Mouse (Mus musculus): ENCODE data around the gene Mcrip2. TPM values are rescaled to one million over a fixed set of nuclear protein-coding genes. Genes with fewer than 3 reads are reported as not detected.
A peak's percentile ranks its signal among the peaks of the same experiment; 100 is the strongest.

The Mcrip2 gene
- polyA plus RNA-seq, 1 experiment from 2014 or later: 127 TPM

DNA sequence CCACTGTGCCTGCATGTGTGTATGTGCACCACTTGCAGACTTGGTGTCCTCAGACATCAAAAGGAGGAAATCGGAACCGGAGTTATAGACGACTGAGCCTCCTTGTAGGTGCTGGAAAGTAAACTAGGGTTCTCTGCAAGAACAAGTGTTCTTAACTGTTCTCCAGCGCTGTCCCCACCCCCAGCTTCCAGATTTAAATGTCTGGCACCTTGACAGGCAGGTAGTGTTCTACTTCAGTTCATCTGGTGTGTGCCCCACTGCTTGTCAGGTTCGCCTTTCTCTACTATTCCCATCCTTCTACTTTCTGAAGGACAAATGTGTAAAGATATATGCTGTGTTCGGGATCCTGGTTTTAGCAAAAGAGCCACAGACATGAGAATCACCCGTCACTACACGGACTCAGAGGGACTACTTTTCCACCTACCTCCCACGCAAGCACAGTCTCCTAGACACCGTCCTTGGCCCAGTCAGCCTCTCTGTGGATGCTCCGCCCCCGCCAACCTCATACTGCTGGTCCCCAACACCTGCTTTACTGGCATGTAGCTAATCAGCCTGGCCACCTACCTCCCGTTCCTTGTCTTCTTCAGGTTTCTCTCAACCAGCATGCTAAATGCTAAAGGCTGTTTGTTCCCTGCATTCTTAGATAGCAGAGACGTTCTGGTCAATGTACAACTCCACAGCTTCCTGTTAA, 44.8 kb upstream of the Mcrip2 start:
- Histone ChIP-seq H3K4me2 (ENCODE audit: low read depth, low read length) (peak overlapping the region; percentile 1), H3K4me1 (ENCODE audit: insufficient read depth) (peaks cover 29% of the 10 kb centered on the region), H3K36me3 (replicated peaks; ENCODE audit: insufficient read depth, low read length) (no peaks in the 10 kb centered on the region), H3K27ac (ENCODE audit: low read depth) (no peak overlapping the region), H3K9me3 (ENCODE audit: low read length) (no peaks in the 10 kb centered on the region), H3K9ac (replicated peaks) (no peak overlapping the region), H3K27me3 (ENCODE audit: insufficient read depth, low read length) (no peaks in the 10 kb centered on the region), H3K4me3 (ENCODE audit: low read depth, low read length) (no peak overlapping the region)
- ATAC-seq (no peak), DNase-seq (no peak)
- WGBS (ENCODE audit: insufficient replicate concordance): 58% methylated on average over 14 of the region's 14 CpGs
- no peak for TF ChIP-seq CTCF (IDR thresholded peaks at IDR 0.05; ENCODE audit: low read depth)
- no peak for TF ChIP-seq EP300 (IDR thresholded peaks at IDR 0.05; ENCODE audit: low read depth)

DNA sequence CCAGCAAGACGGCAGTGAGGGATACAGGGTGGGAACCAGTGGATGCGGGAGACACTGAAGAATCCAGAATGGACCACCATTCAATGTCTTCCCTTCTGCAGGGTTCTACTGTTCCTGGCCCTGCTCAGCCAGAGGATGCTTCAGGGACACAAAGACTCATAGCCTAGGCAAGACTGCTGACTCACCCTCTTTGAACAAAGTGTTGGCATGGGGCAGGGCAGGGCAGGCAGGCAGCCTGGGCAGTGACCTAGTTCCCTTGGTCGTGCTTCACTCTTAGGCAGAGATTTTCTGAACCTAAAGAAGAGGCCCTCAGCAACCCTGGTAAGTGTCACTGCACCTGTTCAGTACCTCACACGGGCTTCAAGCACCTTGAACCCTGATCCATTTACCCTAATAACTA, 43.3 kb upstream of the Mcrip2 start:
- H3K9me3 ChIP-seq (ENCODE audit: low read length): no peaks in the 10 kb centered on the region
- H3K4me3 ChIP-seq (ENCODE audit: low read depth, low read length): no peak overlapping the region
- H3K27ac ChIP-seq (ENCODE audit: low read depth): no peak overlapping the region
- no peak for ATAC-seq
- no peak overlapping the region for H3K9ac ChIP-seq (replicated peaks)
- 70% methylated on average over 4 of the region's 4 CpGs for WGBS (ENCODE audit: insufficient replicate concordance)
- TF ChIP-seq EP300 (IDR thresholded peaks at IDR 0.05; ENCODE audit: low read depth): no peak
- no peak for TF ChIP-seq CTCF (IDR thresholded peaks at IDR 0.05; ENCODE audit: low read depth)
- no peaks in the 10 kb centered on the region for H3K36me3 ChIP-seq (replicated peaks; ENCODE audit: insufficient read depth, low read length)
- no peak overlapping the region for H3K4me2 ChIP-seq (ENCODE audit: low read depth, low read length)
- no peak for DNase-seq
- no peaks in the 10 kb centered on the region for H3K27me3 ChIP-seq (ENCODE audit: insufficient read depth, low read length)
- H3K4me1 ChIP-seq (ENCODE audit: insufficient read depth): peaks cover 17% of the 10 kb centered on the region

DNA sequence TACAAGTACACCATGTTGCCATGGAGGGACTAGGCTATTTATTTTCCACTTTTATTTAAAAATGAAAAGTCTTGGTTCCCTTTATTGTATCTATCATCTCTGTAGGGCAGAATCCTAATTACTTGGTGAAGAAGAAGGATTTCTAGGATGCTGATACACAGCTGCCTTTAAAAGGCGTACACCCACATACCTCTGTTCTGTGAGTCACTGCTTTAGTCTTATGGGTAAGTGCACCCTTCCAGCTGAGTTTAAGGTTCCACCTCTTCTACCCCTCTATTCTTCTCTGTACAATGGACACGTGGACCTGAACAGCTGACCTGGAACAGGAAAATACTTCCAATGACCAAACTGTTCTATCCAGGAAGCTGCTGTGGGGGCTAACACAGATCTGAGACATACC, 39.1 kb upstream of the Mcrip2 start:
- no peaks in the 10 kb centered on the region for H3K36me3 ChIP-seq (replicated peaks; ENCODE audit: insufficient read depth, low read length)
- no peak overlapping the region for H3K9ac ChIP-seq (replicated peaks)
- no peaks in the 10 kb centered on the region for H3K27me3 ChIP-seq (ENCODE audit: insufficient read depth, low read length)
- TF ChIP-seq EP300 (IDR thresholded peaks at IDR 0.05; ENCODE audit: low read depth) (no peak), CTCF (IDR thresholded peaks at IDR 0.05; ENCODE audit: low read depth) (no peak)
- WGBS (ENCODE audit: insufficient replicate concordance): 88% methylated on average over 2 of the region's 2 CpGs
- DNase-seq (no peak), ATAC-seq (no peak)
- H3K4me2 ChIP-seq (ENCODE audit: low read depth, low read length): no peak overlapping the region
- no peaks in the 10 kb centered on the region for H3K4me1 ChIP-seq (ENCODE audit: insufficient read depth)
- no peaks in the 10 kb centered on the region for H3K9me3 ChIP-seq (ENCODE audit: low read length)
- H3K4me3 ChIP-seq (ENCODE audit: low read depth, low read length): no peak overlapping the region
- no peak overlapping the region for H3K27ac ChIP-seq (ENCODE audit: low read depth)

DNA sequence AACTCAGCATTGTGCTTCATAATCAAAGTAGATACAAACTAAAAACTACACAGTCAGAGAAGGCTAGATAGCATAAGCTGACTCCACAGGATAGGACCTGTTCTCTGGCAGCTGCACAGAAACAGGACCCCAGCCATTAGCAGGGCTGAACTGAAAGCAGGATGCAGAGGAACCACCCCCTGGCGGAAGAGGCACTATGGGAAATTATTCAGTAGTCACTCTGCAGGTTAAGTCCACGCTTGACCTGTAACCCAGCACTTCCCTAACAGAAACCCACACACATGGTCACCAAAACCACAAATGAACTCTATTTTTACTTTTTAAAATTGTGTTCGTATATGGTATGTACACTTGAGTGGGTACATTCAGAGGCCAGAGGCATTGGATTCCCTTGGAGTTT, 34.5 kb upstream of the Mcrip2 start:
- Histone ChIP-seq H3K9ac (replicated peaks) (no peak overlapping the region), H3K4me2 (ENCODE audit: low read depth, low read length) (no peak overlapping the region), H3K9me3 (ENCODE audit: low read length) (no peaks in the 10 kb centered on the region), H3K4me3 (ENCODE audit: low read depth, low read length) (no peak overlapping the region), H3K36me3 (replicated peaks; ENCODE audit: insufficient read depth, low read length) (0 out of 2 replicates have a peak, but pooled peaks cover 5% of the 10 kb centered on the region), H3K27ac (ENCODE audit: low read depth) (no peak overlapping the region), H3K4me1 (ENCODE audit: insufficient read depth) (no peaks in the 10 kb centered on the region), H3K27me3 (ENCODE audit: insufficient read depth, low read length) (no peaks in the 10 kb centered on the region)
- ATAC-seq (no peak), DNase-seq (no peak)
- 54% methylated on average over 3 of the region's 3 CpGs for WGBS (ENCODE audit: insufficient replicate concordance)
- TF ChIP-seq EP300 (IDR thresholded peaks at IDR 0.05; ENCODE audit: low read depth): no peak
- no peak for TF ChIP-seq CTCF (IDR thresholded peaks at IDR 0.05; ENCODE audit: low read depth)

DNA sequence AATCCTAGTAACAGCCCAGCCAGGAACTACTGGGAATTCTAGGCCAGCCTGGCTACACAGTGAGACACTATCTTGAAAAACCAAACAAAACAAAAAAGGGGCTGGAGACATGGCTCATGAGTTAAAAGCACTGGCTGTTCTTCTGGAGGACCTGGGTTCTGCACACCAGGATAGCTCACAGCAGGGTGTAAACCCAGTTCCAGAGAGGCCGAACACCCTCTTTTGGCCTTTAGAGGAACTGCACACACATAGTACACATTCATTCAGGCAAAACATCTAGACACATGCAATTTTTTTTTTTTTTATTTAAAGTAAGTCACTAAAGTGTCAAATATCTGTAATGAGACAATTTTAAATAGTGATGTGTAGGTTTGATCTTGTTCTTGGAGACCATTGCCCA, 31.6 kb upstream of the Mcrip2 start:
- Histone ChIP-seq H3K36me3 (replicated peaks; ENCODE audit: insufficient read depth, low read length) (0 out of 2 replicates have a peak, but pooled peaks cover 5% of the 10 kb centered on the region), H3K9me3 (ENCODE audit: low read length) (no peaks in the 10 kb centered on the region), H3K4me3 (ENCODE audit: low read depth, low read length) (no peak overlapping the region), H3K27me3 (ENCODE audit: insufficient read depth, low read length) (no peaks in the 10 kb centered on the region), H3K4me2 (ENCODE audit: low read depth, low read length) (no peak overlapping the region), H3K27ac (ENCODE audit: low read depth) (no peak overlapping the region), H3K9ac (replicated peaks) (no peak overlapping the region), H3K4me1 (ENCODE audit: insufficient read depth) (0 out of 2 replicates have a peak, but pooled peaks cover 2% of the 10 kb centered on the region)
- no peak for ATAC-seq
- no peak for DNase-seq
- TF ChIP-seq EP300 (IDR thresholded peaks at IDR 0.05; ENCODE audit: low read depth) (no peak), CTCF (IDR thresholded peaks at IDR 0.05; ENCODE audit: low read depth) (peak; percentile 21; the same call in 1 of the 2 replicates)
- WGBS (ENCODE audit: insufficient replicate concordance): 93% methylated on average over 1 of the region's 1 CpGs

DNA sequence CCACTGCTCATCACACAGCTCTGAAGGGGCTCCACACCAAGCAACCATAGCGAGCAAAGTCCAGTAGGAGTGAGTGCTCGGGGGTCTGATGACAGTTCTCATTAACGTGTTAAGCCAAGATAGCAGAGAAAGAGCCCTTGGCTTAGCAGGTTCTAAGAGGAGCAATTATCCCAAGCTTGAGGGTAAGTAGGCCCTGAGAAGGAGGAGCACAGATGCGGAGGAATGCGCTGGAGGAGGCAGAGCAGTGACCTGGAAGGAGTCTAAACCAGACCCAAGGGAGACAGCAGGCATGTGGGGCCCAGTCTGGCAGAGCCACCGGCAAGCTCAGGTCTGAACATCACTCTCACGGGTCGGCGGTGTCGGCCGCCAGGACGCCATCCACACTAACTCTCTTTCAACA, 27.3 kb upstream of the Mcrip2 start:
- Histone ChIP-seq H3K9ac (replicated peaks) (no peak overlapping the region), H3K9me3 (ENCODE audit: low read length) (no peaks in the 10 kb centered on the region), H3K27me3 (ENCODE audit: insufficient read depth, low read length) (no peaks in the 10 kb centered on the region), H3K4me1 (ENCODE audit: insufficient read depth) (0 out of 2 replicates have a peak, but pooled peaks cover 2% of the 10 kb centered on the region), H3K36me3 (replicated peaks; ENCODE audit: insufficient read depth, low read length) (peaks cover 5% of the 10 kb centered on the region; the same call in 1 of the 2 replicates), H3K4me3 (ENCODE audit: low read depth, low read length) (no peak overlapping the region), H3K27ac (ENCODE audit: low read depth) (no peak overlapping the region), H3K4me2 (ENCODE audit: low read depth, low read length) (no peak overlapping the region)
- TF ChIP-seq CTCF (IDR thresholded peaks at IDR 0.05; ENCODE audit: low read depth) (no peak), EP300 (IDR thresholded peaks at IDR 0.05; ENCODE audit: low read depth) (no peak)
- ATAC-seq (no peak), DNase-seq (no peak)
- 73% methylated on average over 12 of the region's 12 CpGs for WGBS (ENCODE audit: insufficient replicate concordance)
